Mouse (Mus musculus) heart, adult 9 months (tissue): ENCODE results near the gene Uggt1.

Source experiments
- DNase-seq, 2 experiments: peaks; one replicate each; pipeline ENCODE4 v3.0.0; 2022; ENCODE audit warnings: low spot score in 2 of 2

Uggt1 gene

GRCm38 (mm10) chr1:36258631-36259030, 14.1 kb upstream of the Uggt1 start:
- DNase-seq = no peak

GRCm38 (mm10) chr1:36257276-36257675, 12.8 kb upstream of the Uggt1 start:
- DNase-seq = no peak

GRCm38 (mm10) chr1:36255871-36256640, 11.5 kb upstream of the Uggt1 start:
- DNase-seq = no peak

GRCm38 (mm10) chr1:36254635-36255360, 10.3 kb upstream of the Uggt1 start:
- peak; percentile 43 to 70 for DNase-seq

GRCm38 (mm10) chr1:36252791-36253190, 8.3 kb upstream of the Uggt1 start:
- peak; percentile 69 to 72 for DNase-seq

- no peak for DNase-seq
Measured at GRCm38 (mm10) chr1:36251426-36251825, 6.9 kb upstream of the Uggt1 start.

- DNase-seq = no peak
Measured at GRCm38 (mm10) chr1:36246688-36247087, 2.2 kb upstream of the Uggt1 start.

- no peak for DNase-seq
Measured at GRCm38 (mm10) chr1:36244828-36245215, 302 bp upstream of the Uggt1 start.

GRCm38 (mm10) chr1:36243447-36244057, 968 bp downstream of the Uggt1 start:
- DNase-seq = no peak

- no peak for DNase-seq
Measured at GRCm38 (mm10) chr1:36241903-36242429, 2.6 kb downstream of the Uggt1 start.

- no peak for DNase-seq
Measured at GRCm38 (mm10) chr1:36240176-36240575, 4.3 kb downstream of the Uggt1 start.

- no peak for DNase-seq
Measured at GRCm38 (mm10) chr1:36239396-36239795, 5.1 kb downstream of the Uggt1 start.

- no peak for DNase-seq
Measured at GRCm38 (mm10) chr1:36235855-36236254, 8.7 kb downstream of the Uggt1 start.

GRCm38 (mm10) chr1:36235057-36235639, 9.4 kb downstream of the Uggt1 start:
- no peak for DNase-seq

GRCm38 (mm10) chr1:36233218-36233617, 11.3 kb downstream of the Uggt1 start:
- no peak for DNase-seq

GRCm38 (mm10) chr1:36230919-36231705, 13.4 kb downstream of the Uggt1 start:
- no peak for DNase-seq

GRCm38 (mm10) chr1:36228461-36228860, 16.1 kb downstream of the Uggt1 start:
- no peak for DNase-seq

- no peak for DNase-seq
Measured at GRCm38 (mm10) chr1:36224648-36225047, 19.9 kb downstream of the Uggt1 start.

GRCm38 (mm10) chr1:36214324-36214723, 30.2 kb downstream of the Uggt1 start:
- DNase-seq = no peak

- DNase-seq = no peak
Measured at GRCm38 (mm10) chr1:36201739-36202138, 42.8 kb downstream of the Uggt1 start.

- no peak for DNase-seq
Measured at GRCm38 (mm10) chr1:36194482-36194881, 50.0 kb downstream of the Uggt1 start.
